Mouse (Mus musculus) stomach, postnatal 0 days (tissue): ENCODE data around the gene Akt2. TPM values are rescaled to one million over a fixed set of nuclear protein-coding genes. Genes with fewer than 3 reads are reported as not detected.

ENCODE experiments used
- ATAC-seq: fragments of 200-750 bp; cut with Nextera tagmentation; 2 replicates; pipeline ENCODE4 v1.8.0; 2017; ENCODE audit not compliant: low FRiP score, low TSS enrichment
- DNase-seq: peaks from one replicate; pipeline ENCODE4 v3.0.0-alpha.2; 2016; ENCODE audit warnings: low spot score
- H3K27ac ChIP-seq: fragments of 300-500 bp; sonication (generic); replicated peaks from 2 replicates; pipeline ENCODE4 v1.5.1; 2014; ENCODE audit warnings: mild to moderate bottlenecking, control low read depth
- H3K27me3 ChIP-seq: fragments of 300-500 bp; sonication (generic); 2 replicates; pipeline ENCODE4 v1.6.1; 2014; ENCODE audit warnings: low read length; ENCODE audit not compliant: control insufficient read depth, insufficient read depth
- H3K36me3 ChIP-seq: fragments of 300-500 bp; sonication (generic); 2 replicates; pipeline ENCODE4 v1.6.1; 2014; ENCODE audit warnings: low read length, mixed read lengths; ENCODE audit not compliant: control insufficient read depth, insufficient read depth
- H3K4me1 ChIP-seq: fragments of 300-500 bp; sonication (generic); replicated peaks from 2 replicates; pipeline ENCODE4 v1.6.1; 2014; ENCODE audit warnings: antibody characterized with exemption; ENCODE audit not compliant: control insufficient read depth, insufficient read depth
- H3K4me2 ChIP-seq: fragments of 300-500 bp; sonication (generic); replicated peaks from 2 replicates; pipeline ENCODE4 v1.6.1; 2014; ENCODE audit warnings: low read depth, mild to moderate bottlenecking, control low read depth, moderate library complexity
- H3K4me3 ChIP-seq: fragments of 300-500 bp; sonication (generic); 2 replicates; pipeline ENCODE4 v1.5.1; 2014; ENCODE audit warnings: low read depth, low read length, control low read depth
- H3K9ac ChIP-seq: fragments of 300-500 bp; sonication (generic); 2 replicates; pipeline ENCODE4 v1.6.1; 2014; ENCODE audit warnings: mild to moderate bottlenecking, low read length, control low read depth, mixed read lengths
- H3K9me3 ChIP-seq: fragments of 300-500 bp; sonication (generic); 2 replicates; pipeline ENCODE4 v1.6.1; 2016; ENCODE audit warnings: low read length; ENCODE audit not compliant: control insufficient read depth
- CTCF ChIP-seq: IDR thresholded peaks from 2 replicates; pipeline ENCODE4 v1.5.1; 2016; ENCODE audit warnings: antibody characterized with exemption, low read depth, mild to moderate bottlenecking, moderate library complexity
- EP300 ChIP-seq: optimal IDR thresholded peaks from 2 replicates; pipeline ENCODE3; 2016; ENCODE audit warnings: antibody characterized with exemption
- WGBS: fragments of 180-500 bp; shearing (Covaris S2); extraction: QIAGEN DNeasy Blood & Tissue Kit; methylation state at CpG from one replicate; pipeline ENCODE4 v1.1.7; 2014; 5-methylcytosine and 5-hydroxymethylcytosine counted together
- polyA plus RNA-seq: library from polyadenylated mRNA; unstranded; fragments of >200 nt; fragmentation: Nextera tagmentation; extraction: Ambion mirVana; gene quantifications from 2 replicates; pipeline ENCODE4 v1.2.1, GENCODE M21; 2015

Akt2 gene
- polyA plus RNA-seq, 1 experiment from 2014 or later, result 42.6 TPM

GRCm38 (mm10) chr7:27592217-27592929, 1.0 kb downstream of the Akt2 start:
- DNase-seq (peak; percentile 52), ATAC-seq (peak; percentile 33)
- Histone ChIP-seq H3K9ac (peak overlapping the region; percentile 82), H3K4me1 (0 out of 2 replicates have a peak, but pooled peaks cover 8% of the 10 kb centered on the region), H3K36me3 (no peaks in the 10 kb centered on the region), H3K27ac (peak overlapping the region; percentile 99), H3K27me3 (no peaks in the 10 kb centered on the region), H3K4me2 (peak overlapping the region; percentile 74), H3K4me3 (peak overlapping the region; percentile 76), H3K9me3 (no peaks in the 10 kb centered on the region)
- TF ChIP-seq CTCF, result no peak
- no peak for TF ChIP-seq EP300
- WGBS, result 1% methylated on average over 17 of the region's 17 CpGs

GRCm38 (mm10) chr7:27592934-27593645, 1.7 kb downstream of the Akt2 start:
- Histone ChIP-seq H3K36me3 (no peaks in the 10 kb centered on the region), H3K4me1 (0 out of 2 replicates have a peak, but pooled peaks cover 9% of the 10 kb centered on the region), H3K27me3 (no peaks in the 10 kb centered on the region), H3K4me2 (peak overlapping the region; percentile 74), H3K9me3 (no peaks in the 10 kb centered on the region), H3K9ac (peak overlapping the region; percentile 82), H3K4me3 (peak overlapping the region; percentile 76), H3K27ac (peak overlapping the region; percentile 99)
- ATAC-seq (peak; percentile 69), DNase-seq (peak; percentile 79)
- 45% methylated on average over 12 of the region's 12 CpGs for WGBS
- TF ChIP-seq EP300, result no peak
- TF ChIP-seq CTCF, result no peak

GRCm38 (mm10) chr7:27596586-27597503, 5.5 kb downstream of the Akt2 start:
- TF ChIP-seq EP300 (no peak), CTCF (no peak)
- Histone ChIP-seq H3K27me3 (no peaks in the 10 kb centered on the region), H3K36me3 (no peaks in the 10 kb centered on the region), H3K27ac (peak overlapping the region; percentile 86), H3K4me1 (0 out of 2 replicates have a peak, but pooled peaks cover 9% of the 10 kb centered on the region), H3K4me3 (peak overlapping the region; percentile 14), H3K9me3 (no peaks in the 10 kb centered on the region), H3K9ac (peak overlapping the region; percentile 52), H3K4me2 (peak overlapping the region; percentile 40)
- peak; percentile 38; the same call in 1 of the 2 replicates for ATAC-seq
- DNase-seq, result peak; percentile 62
- 26% methylated on average over 10 of the region's 10 CpGs for WGBS

- no peaks in the 10 kb centered on the region for H3K36me3 ChIP-seq
- H3K27ac ChIP-seq, result peak overlapping the region; percentile 35; the same call in 1 of the 2 replicates
- no peaks in the 10 kb centered on the region for H3K9me3 ChIP-seq
- peaks cover 9% of the 10 kb centered on the region; the same call in 1 of the 2 replicates for H3K4me1 ChIP-seq
- ATAC-seq (no peak), DNase-seq (no peak)
- TF ChIP-seq EP300, result no peak
- TF ChIP-seq CTCF, result no peak
- WGBS, result 58% methylated on average over 7 of the region's 7 CpGs
- H3K4me2 ChIP-seq, result peak overlapping the region; percentile 40; the same call in 1 of the 2 replicates
- no peaks in the 10 kb centered on the region for H3K27me3 ChIP-seq
- no peak overlapping the region for H3K4me3 ChIP-seq
- peak overlapping the region; percentile 35; the same call in 1 of the 2 replicates for H3K9ac ChIP-seq
Observed at GRCm38 (mm10) chr7:27598053-27598452, 6.7 kb downstream of the Akt2 start.

- Histone ChIP-seq H3K9me3 (no peaks in the 10 kb centered on the region), H3K9ac (no peak overlapping the region), H3K4me1 (peaks cover 5% of the 10 kb centered on the region), H3K27ac (no peak overlapping the region), H3K4me2 (no peak overlapping the region), H3K27me3 (no peaks in the 10 kb centered on the region), H3K4me3 (no peak overlapping the region), H3K36me3 (no peaks in the 10 kb centered on the region; the same call in 1 of the 2 replicates)
- DNase-seq (no peak), ATAC-seq (no peak)
- TF ChIP-seq CTCF (no peak), EP300 (no peak)
- WGBS, result 53% methylated on average over 4 of the region's 4 CpGs
Observed at GRCm38 (mm10) chr7:27601628-27602027, 10.3 kb downstream of the Akt2 start.
